Mouse (Mus musculus) retina, embryonic 14.5 days (tissue): Measurements from ENCODE around the gene Znrf3.
A peak's percentile ranks its signal among the peaks of the same experiment; 100 is the strongest.

Source experiments
- DNase-seq: peaks from one replicate; pipeline ENCODE4 v3.0.0-alpha.2; 2015; ENCODE audit warnings: low spot score

Znrf3 gene

GRCm38 (mm10) chr11:5318035-5318775 lies 126.4 kb downstream of the Znrf3 start:
- peak; percentile 53 for DNase-seq

- no peak for DNase-seq
Observed at GRCm38 (mm10) chr11:5314796-5315195, 129.9 kb downstream of the Znrf3 start.

- DNase-seq, result no peak
Observed at GRCm38 (mm10) chr11:5314330-5314741, 130.3 kb downstream of the Znrf3 start.

- DNase-seq, result no peak
Observed at GRCm38 (mm10) chr11:5307024-5307905, 137.4 kb downstream of the Znrf3 start.

- no peak for DNase-seq
Observed at GRCm38 (mm10) chr11:5306017-5306416, 138.6 kb downstream of the Znrf3 start.

- no peak for DNase-seq
Observed at GRCm38 (mm10) chr11:5304526-5304925, 140.1 kb downstream of the Znrf3 start.

GRCm38 (mm10) chr11:5298007-5298372 lies 146.7 kb downstream of the Znrf3 start:
- no peak for DNase-seq

- DNase-seq, result peak; percentile 27
Observed at GRCm38 (mm10) chr11:5297148-5298006, 147.3 kb downstream of the Znrf3 start.

GRCm38 (mm10) chr11:5296576-5297115 lies 148.0 kb downstream of the Znrf3 start:
- no peak for DNase-seq

- DNase-seq, result no peak
Observed at GRCm38 (mm10) chr11:5294805-5295204, 149.8 kb downstream of the Znrf3 start.

GRCm38 (mm10) chr11:5290691-5291090 lies 154.0 kb downstream of the Znrf3 start:
- DNase-seq, result peak; percentile 89

GRCm38 (mm10) chr11:5289826-5290580 lies 154.6 kb downstream of the Znrf3 start:
- peak; percentile 16 for DNase-seq

GRCm38 (mm10) chr11:5283987-5284386 lies 160.7 kb downstream of the Znrf3 start:
- DNase-seq, result no peak

- DNase-seq, result no peak
Observed at GRCm38 (mm10) chr11:5280932-5281331, 163.7 kb downstream of the Znrf3 start.

GRCm38 (mm10) chr11:5278463-5278862 lies 166.2 kb downstream of the Znrf3 start:
- DNase-seq, result no peak

- DNase-seq, result peak; percentile 32
Observed at GRCm38 (mm10) chr11:5277307-5277971, 167.2 kb downstream of the Znrf3 start.

GRCm38 (mm10) chr11:5275216-5275615 lies 169.4 kb downstream of the Znrf3 start:
- no peak for DNase-seq

GRCm38 (mm10) chr11:5272536-5273234 lies 172.0 kb downstream of the Znrf3 start:
- DNase-seq, result no peak

- DNase-seq, result no peak
Observed at GRCm38 (mm10) chr11:5272066-5272360, 172.6 kb downstream of the Znrf3 start.
